Mouse (Mus musculus) CD4-positive, CD25-positive, alpha-beta regulatory T cell, adult 2 months (primary cell): ENCODE results near the gene Ace2.

Experiments used
- DNase-seq: peaks from one replicate; pipeline ENCODE4 v3.0.0-alpha.2; 2012; ENCODE audit warnings: low read depth, low spot score

The Ace2 gene

DNA sequence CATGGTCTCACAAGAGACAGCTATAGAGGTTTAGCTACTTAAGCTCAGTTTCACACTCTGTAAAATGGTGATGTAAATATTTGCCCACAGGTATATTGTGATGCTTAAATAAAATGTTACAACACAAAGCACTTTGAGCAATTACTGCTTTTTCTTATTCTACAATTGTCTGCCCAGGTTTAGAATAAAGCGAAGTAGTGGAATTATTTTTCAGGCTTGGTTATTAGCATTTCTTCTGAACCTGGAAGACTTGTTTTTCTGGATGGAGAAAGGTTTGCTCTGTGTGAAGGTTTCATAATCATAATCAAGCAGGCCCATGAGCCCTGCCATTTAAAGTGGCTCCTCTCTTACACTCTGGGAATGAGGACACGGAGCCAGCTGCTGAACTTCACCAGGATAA lies at the start of gene Ace2:
Gene Ace2, plus strand, starts transcription at position 301 of the 400 bp plus-strand sequence.
- DNase-seq, result no peak

GRCm38 (mm10) chrX:164089916-164090315 lies 49.2 kb upstream of the Ace2 start:
- no peak for DNase-seq

DNA sequence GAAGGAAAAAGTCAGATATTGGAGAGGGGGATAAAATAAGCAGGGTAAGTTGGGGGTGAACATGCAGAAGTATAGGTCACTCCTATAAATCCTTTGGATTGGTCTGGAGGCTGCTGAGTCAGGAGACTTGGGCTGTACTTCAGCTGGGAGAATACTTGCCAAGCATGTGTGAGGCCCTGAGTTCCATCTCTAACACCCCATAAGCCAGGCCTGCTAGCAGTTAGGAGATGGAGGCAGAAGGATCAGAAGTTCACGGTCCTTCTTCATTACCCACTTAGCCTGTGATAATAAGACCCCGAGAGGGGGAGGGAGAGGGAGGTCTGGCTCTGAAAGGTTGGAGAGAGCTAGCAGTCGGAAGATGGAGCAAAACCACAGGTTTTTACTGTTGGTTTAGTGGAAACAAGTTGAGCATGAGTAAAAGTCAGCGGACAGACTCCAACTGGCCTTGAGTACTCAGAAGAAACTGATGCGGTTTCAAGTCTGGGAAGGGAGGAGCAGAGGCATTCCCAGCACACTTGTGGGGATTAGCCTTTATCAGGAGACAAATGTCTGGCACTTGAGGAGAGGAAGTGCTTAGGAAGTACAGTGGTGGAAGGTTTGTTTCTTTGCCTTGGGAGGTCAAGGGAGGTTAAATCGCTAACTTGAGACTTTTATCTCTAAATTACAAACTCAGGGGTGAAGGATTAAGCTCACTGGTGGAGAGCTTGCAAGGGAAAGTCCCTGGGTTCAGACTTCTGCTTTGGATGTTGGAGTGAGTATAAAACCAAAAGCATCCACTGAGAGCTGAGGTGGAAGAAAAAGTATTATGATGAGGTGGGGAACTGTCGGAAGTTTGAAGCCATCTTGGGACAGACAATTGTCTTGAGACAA lies 46.6 kb upstream of the Ace2 start:
- DNase-seq, result no peak

- DNase-seq, result no peak
Observed at GRCm38 (mm10) chrX:164093435-164093834, 45.7 kb upstream of the Ace2 start.

- no peak for DNase-seq
Observed at GRCm38 (mm10) chrX:164095838-164096237, 43.3 kb upstream of the Ace2 start.

DNA sequence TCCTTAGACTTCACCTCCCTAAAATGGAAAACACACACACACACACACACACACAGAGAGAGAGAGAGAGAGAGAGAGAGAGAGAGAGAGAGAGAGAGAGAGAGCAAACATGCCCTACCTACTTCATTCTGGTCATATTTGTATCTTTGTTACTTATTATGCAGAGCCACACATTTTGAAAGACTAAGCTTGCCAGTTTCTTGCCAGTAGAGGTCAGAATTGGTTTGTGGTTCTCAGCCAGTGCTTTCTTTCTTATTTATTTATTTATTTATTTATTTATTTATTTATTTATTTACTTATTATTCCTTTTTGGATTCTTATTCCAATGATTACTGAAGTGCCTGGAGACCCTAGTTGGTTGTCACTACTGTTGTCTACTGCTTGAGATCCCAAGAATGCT lies 37.6 kb upstream of the Ace2 start:
- no peak for DNase-seq

DNA sequence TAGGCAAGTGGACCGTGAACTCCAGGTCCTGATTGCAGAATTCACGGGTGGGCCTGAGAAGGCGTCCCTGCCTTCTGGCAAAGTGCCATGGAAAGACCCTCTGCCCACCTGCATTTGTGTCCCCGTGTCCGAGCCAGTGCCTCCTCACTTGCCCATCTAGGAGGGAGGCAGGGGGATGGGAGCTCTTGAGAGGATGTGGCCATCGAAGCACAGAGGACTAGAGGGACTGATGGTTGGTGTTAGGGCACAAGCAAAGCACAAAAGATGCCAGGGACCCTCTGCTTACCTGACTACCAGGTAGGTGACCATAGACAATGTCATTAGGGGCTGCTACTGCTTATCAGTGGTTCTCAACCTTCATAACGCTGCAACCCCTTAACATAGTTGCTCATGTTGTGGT lies 36.9 kb upstream of the Ace2 start:
- DNase-seq, result no peak

GRCm38 (mm10) chrX:164102656-164103055 lies 36.5 kb upstream of the Ace2 start:
- no peak for DNase-seq

DNA sequence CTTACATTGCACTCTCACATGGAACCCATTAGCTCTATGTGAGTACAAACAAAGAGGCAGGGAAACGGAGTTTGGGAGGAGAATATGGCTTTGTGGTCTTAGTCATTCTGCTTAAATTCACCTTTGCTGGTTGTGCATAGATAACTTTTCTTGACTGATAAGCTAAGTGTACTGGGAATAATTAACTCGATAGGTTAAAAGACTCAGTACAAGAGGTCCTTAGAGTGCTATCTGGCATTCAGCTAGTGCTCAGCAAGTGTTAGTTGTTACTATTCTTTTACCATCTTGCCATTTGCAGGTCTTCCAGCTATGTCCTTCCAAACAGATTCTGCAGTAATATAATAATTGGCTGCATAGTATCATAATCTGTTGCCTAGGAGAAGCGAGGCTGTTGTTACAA lies 28.0 kb upstream of the Ace2 start:
- no peak for DNase-seq

DNA sequence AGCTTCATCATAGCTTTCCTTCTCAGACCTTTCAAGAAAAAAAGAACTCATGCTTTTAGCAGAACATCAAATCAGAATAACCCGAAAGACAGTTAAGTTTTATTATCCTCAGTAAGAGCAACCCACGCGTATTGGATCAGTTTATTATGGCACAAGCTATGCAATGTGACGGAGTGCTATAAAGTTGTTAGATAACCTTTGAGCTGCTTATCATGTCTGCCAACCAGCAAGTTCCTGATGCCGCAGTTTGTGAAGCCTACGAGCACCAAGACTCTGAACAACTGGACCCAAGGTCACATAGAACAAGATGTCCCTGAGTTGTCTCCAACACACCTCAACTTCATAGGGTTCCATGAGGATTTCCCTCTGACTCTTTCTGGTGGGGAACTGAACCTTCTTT lies 25.4 kb upstream of the Ace2 start:
- no peak for DNase-seq

DNA sequence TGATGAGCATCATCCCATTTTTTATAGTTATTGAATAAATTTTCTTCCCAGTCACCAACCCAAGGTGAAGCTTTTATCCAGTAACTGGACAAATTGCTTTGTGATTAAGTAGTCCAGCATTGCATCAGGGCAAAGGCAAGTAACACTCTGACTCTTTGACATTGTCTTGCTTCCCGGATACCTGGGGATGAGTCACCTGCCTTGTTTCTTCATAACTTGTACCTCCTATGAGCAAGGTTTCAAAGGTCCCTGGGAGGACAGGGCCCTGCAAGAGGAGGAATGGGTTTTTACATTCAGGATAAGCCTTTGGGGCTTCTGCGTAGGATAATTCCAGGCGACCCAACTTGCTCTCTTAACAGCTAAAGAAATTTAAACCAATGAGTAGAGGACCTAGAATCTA lies 15.2 kb upstream of the Ace2 start:
- DNase-seq, result no peak

DNA sequence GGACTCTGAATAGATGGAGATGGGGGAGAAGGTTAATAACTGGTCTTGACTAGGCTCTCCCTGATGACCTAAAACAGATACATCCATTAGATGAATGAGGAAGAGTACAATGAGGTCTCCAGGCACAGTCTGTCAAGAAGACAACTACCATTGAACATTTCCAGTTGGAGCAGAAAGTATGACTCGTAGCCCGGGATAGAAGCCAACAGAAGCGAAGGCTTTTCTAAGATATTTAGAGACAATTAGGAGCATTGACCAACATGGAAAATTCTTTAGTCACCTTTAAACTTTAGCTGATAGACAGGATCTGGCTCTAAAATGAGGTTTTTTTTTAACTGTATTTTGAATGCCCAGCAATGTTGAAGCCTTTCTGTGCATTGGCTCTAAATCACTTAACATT lies 5.6 kb upstream of the Ace2 start:
- no peak for DNase-seq

DNA sequence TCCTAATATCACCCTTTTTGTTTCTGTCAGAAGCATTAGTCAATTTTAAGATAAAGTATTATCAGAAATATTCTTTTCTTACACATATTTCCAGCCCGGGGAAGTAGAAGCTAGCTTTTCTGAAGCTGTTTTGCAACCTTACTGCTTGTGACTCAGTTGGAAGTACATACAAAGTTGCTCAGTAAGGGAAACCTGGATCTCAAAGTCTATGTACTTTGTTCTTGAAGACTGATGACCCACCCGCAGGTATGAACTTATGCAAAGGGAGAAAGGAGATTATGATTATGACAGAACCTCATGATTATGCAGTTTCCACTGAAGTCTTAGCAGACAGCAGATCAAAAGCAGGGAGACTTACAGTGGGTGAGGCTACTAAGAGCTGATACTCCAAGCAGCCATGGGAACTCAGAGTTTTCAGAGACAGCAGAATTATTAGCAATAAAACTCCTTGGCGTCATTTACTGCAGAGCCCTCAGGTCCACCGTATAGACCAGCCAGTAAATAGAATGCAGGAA lies 3.8 kb upstream of the Ace2 start:
- DNase-seq, result no peak

DNA sequence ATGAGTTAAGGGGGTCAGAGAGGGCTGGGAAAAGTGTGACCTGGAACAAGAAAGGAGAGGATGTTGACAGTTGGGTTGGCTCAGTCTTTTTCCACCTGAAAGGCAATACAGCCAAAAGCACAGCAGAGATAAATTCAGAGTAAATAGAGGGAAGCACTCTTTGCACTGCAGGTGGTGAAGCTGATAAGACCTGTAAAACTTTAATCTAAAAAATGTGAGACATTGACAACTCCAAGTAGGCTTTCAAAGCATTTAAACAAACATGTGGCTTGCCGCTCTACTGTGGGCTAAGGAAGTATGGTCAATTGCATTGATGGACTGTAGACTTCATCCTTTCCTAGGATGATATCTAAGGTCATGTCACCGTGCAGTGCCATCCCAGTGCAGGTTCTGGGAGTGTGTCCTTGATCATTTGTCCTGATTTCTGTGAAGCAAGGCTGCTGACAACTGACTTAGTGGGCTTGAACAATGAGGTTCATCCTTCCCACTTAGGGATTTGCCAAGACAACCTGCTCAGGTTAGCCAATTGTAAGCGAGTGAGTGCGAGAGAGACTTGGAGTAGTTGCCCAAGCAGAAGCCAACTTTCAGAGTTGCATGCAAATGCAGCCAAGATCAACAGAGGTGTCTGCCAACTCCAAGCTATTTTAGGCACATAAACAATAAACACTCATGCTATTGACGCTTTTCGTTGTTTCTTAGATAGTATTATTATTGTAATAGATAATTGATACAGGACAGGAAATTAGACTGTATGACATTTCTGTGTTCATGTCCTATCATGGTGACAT lies 6.5 kb downstream of the Ace2 start:
- no peak for DNase-seq

GRCm38 (mm10) chrX:164152703-164153102 lies 13.6 kb downstream of the Ace2 start:
- DNase-seq, result no peak

DNA sequence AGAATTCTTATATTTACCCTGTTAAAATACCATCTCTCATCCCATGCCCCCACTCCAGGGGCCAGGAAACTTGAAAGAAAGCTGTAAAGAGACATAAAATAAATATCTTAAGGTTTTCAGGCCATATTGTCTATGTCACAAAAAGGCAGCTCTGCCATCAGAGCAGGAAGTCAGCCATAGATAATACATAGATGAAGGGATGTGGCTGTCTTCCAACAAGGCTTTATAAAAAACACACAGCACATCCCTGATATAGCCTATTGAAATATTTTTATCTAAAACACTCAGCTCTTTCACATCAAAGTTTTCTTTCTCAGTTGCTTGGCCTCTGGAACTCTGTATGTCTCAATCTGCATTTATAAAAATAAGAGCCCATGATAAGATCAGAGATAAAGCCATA lies 14.5 kb downstream of the Ace2 start:
- DNase-seq, result no peak

DNA sequence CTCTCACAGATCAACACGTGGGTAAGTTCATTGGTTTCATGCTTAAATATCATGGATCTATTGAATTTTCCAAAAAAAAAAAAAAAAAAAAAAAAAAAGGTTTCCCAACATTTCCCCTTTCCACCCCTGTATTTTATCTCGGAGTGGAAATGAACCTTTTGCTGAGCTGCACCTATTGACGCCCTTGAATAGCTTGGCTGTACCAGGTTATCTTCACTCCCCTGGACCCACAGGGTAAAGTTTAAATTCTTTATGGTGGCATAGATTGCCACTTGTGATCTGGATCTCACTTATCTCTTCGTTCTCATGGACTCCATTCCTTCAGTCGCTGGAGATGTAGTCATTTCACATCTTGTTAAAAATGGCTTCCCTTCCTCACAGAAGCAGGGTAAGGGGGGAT lies 15.5 kb downstream of the Ace2 start:
- no peak for DNase-seq

GRCm38 (mm10) chrX:164164681-164165080 lies 25.5 kb downstream of the Ace2 start:
- DNase-seq, result no peak

DNA sequence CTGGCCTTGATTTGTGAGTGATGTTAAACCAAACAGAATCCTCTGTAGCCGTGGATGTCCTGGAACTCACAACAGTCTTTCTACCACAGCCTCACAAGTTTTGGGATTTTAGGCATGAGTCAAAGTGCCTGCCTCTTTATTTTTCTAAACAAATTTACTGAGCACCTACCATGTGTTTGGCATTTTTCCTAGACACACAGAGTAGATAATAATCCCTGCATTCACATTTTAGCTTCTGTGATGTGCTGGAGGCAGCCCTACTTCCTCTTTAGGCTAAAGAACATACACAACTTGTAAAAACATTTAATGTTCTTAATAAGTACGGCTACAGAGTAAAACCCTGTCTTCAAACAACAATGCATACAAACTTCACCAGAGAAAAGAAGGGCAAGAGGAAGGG lies 31.9 kb downstream of the Ace2 start:
- DNase-seq, result no peak

- no peak for DNase-seq
Observed at GRCm38 (mm10) chrX:164173880-164174279, 34.7 kb downstream of the Ace2 start.

GRCm38 (mm10) chrX:164175311-164175710 lies 36.2 kb downstream of the Ace2 start:
- DNase-seq, result no peak

DNA sequence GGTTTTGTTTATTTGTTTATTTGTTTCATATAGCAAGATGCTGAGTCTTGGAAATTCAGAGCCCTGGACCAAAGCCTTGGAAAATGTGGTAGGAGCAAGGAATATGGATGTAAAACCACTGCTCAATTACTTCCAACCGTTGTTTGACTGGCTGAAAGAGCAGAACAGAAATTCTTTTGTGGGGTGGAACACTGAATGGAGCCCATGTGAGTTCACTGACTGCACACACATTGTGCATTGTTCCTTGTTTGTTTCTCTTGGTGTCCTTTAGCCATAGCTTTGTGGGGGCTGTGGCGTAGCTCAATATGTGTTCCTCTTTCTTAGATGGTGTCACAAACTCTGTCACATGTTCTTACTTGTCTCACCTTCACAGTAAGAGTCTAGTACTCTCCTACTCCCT lies 36.6 kb downstream of the Ace2 start:
- DNase-seq, result no peak

- DNase-seq, result no peak
Observed at GRCm38 (mm10) chrX:164178856-164179255, 39.7 kb downstream of the Ace2 start.
